Mouse (Mus musculus) limb, embryonic 10.5 days (tissue): ENCODE measurements around the gene Scrt2. TPM values are rescaled to one million over a fixed set of nuclear protein-coding genes. Genes with fewer than 3 reads are reported as not detected.
A peak's percentile ranks its signal among the peaks of the same experiment; 100 is the strongest.

ENCODE experiments used
- DNase-seq: peaks from one replicate; pipeline ENCODE4 v3.0.0-alpha.2; 2017; ENCODE audit warnings: low spot score
- H3K27ac ChIP-seq: fragments of 300-500 bp; sonication (generic); 2 replicates; pipeline ENCODE4 v1.5.1; 2016; ENCODE audit warnings: mild to moderate bottlenecking
- H3K27me3 ChIP-seq: fragments of 300-500 bp; sonication (generic); 2 replicates; pipeline ENCODE4 v1.6.1; 2016; ENCODE audit warnings: low read depth, mild to moderate bottlenecking; ENCODE audit not compliant: poor library complexity, severe bottlenecking
- H3K36me3 ChIP-seq: fragments of 300-500 bp; sonication (generic); 2 replicates; pipeline ENCODE4 v1.6.1; 2016; ENCODE audit warnings: mild to moderate bottlenecking, moderate library complexity
- H3K4me1 ChIP-seq: fragments of 300-500 bp; sonication (generic); 2 replicates; pipeline ENCODE4 v1.6.1; 2016
- H3K4me3 ChIP-seq: fragments of 300-500 bp; sonication (generic); 2 replicates; pipeline ENCODE4 v1.5.1; 2016; ENCODE audit warnings: mild to moderate bottlenecking, moderate library complexity
- H3K9me3 ChIP-seq: fragments of 300-500 bp; sonication (generic); replicated peaks from 2 replicates; pipeline ENCODE4 v1.6.1; 2016; ENCODE audit warnings: mild to moderate bottlenecking
- WGBS: fragments of 180-500 bp; shearing (Covaris S2); methylation state at CpG from one replicate; pipeline ENCODE4 v1.1.7; 2016; 5-methylcytosine and 5-hydroxymethylcytosine counted together
- polyA plus RNA-seq: library from polyadenylated mRNA; unstranded; fragments of >200 nt; fragmentation: Nextera tagmentation; extraction: Ambion mirVana; gene quantifications from 2 replicates; pipeline ENCODE4 v1.2.1, GENCODE M21; 2016

Scrt2 gene
- polyA plus RNA-seq, 1 experiment from 2014 or later = not detected

DNA sequence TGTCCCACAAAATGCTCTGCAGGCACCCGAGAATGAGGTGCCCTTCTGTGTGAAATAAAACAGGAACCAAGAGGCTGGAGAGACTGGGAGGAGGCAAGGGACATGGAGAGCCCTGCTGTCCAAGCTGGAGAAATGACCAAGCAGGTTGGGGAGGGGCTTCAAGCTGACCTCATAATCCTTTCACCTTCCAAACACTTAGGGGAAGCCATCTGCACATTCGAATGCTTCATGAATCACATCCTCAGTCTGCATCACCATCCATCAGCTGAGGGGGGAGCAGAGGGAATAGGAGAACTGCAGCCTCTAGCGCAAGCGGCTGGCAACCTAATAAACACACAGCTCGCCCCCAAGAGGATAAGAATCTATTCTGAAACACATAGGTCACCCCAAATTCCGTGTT, 21.0 kb downstream of the Scrt2 start:
- no peak for DNase-seq
- Histone ChIP-seq H3K36me3 (no peaks in the 10 kb centered on the region), H3K27me3 (peaks cover 53% of the 10 kb centered on the region), H3K9me3 (no peaks in the 10 kb centered on the region), H3K4me1 (peaks cover 15% of the 10 kb centered on the region), H3K4me3 (no peak overlapping the region), H3K27ac (no peak overlapping the region)
- WGBS = 73% methylated on average over 6 of the region's 6 CpGs

- DNase-seq = no peak
- Histone ChIP-seq H3K36me3 (no peaks in the 10 kb centered on the region), H3K27ac (peak overlapping the region; percentile 95), H3K4me3 (peak overlapping the region; percentile 72), H3K27me3 (peaks cover 34% of the 10 kb centered on the region), H3K9me3 (no peaks in the 10 kb centered on the region), H3K4me1 (peaks cover 15% of the 10 kb centered on the region)
- WGBS = 23% methylated on average over 17 of the region's 17 CpGs
Measured at GRCm38 (mm10) chr2:152104711-152105317, 23.5 kb downstream of the Scrt2 start.

- peaks cover 39% of the 10 kb centered on the region for H3K27me3 ChIP-seq
- H3K4me1 ChIP-seq = peaks cover 15% of the 10 kb centered on the region
- H3K9me3 ChIP-seq = no peaks in the 10 kb centered on the region
- H3K27ac ChIP-seq = peak within 1 kb of the TSS; percentile 95
- WGBS = under 1% methylated on average over 81 of the region's 84 CpGs
- H3K4me3 ChIP-seq = peak within 1 kb of the TSS; percentile 72
- H3K36me3 ChIP-seq = no peaks in the 10 kb centered on the region
- DNase-seq = peak; percentile 84
Measured at GRCm38 (mm10) chr2:152105318-152106224, 24.2 kb downstream of the Scrt2 start, which contains the start of gene Srxn1. Gene Srxn1 (plus strand): TSS chr2:152105516.

DNA sequence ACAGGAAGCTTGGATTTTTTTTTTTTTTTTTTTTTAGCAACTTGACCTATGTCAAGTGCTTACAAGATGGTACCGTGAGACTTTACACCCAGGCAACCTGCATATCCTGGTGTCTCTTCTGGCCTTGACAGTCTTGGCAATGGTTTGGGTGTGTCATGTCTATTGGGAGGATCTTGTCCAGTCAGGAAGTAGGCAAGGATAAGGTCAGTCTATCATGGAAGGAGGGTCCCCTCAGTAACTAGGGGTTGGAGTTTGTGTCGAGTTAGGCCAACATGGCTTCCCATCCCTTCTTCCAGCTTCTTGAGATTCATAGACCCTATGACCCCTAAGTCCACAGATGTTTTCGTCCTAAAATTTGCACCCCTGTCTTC, 24.9 kb downstream of the Scrt2 start:
- Histone ChIP-seq H3K4me1 (peaks cover 15% of the 10 kb centered on the region), H3K36me3 (no peaks in the 10 kb centered on the region), H3K4me3 (peak overlapping the region; percentile 72), H3K27me3 (peaks cover 36% of the 10 kb centered on the region), H3K27ac (no peak overlapping the region), H3K9me3 (no peaks in the 10 kb centered on the region)
- WGBS = 90% methylated on average over 3 of the region's 3 CpGs
- DNase-seq = no peak

DNA sequence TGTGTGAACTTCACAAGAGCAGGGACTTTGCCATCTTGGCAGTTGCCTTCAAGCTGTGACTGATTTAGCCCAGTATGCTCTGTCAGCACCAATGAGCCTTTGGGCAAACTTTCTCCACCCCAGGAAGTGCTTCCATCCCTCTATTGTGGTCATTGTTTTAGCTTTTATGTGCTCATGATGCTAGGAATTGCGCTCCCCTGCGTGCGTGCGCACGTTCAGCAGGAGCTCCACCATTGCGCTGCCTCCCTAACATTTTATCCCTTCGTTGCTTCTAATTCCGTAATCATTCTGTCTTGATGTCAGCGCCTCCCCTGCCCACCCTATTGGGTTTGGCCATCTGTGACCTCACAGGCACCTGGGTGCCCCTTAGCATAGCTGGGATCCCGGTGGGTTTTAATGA, 25.3 kb downstream of the Scrt2 start:
- no peak overlapping the region for H3K4me3 ChIP-seq
- WGBS = 87% methylated on average over 10 of the region's 10 CpGs
- H3K4me1 ChIP-seq = peaks cover 15% of the 10 kb centered on the region
- peaks cover 32% of the 10 kb centered on the region for H3K27me3 ChIP-seq
- no peaks in the 10 kb centered on the region for H3K9me3 ChIP-seq
- no peak overlapping the region for H3K27ac ChIP-seq
- no peak for DNase-seq
- H3K36me3 ChIP-seq = no peaks in the 10 kb centered on the region

GRCm38 (mm10) chr2:152108702-152109101, 27.4 kb downstream of the Scrt2 start:
- Histone ChIP-seq H3K9me3 (no peaks in the 10 kb centered on the region), H3K27me3 (peaks cover 20% of the 10 kb centered on the region), H3K4me3 (no peak overlapping the region), H3K4me1 (peaks cover 27% of the 10 kb centered on the region), H3K27ac (no peak overlapping the region), H3K36me3 (no peaks in the 10 kb centered on the region)
- DNase-seq = no peak
- WGBS = 87% methylated on average over 7 of the region's 7 CpGs

DNA sequence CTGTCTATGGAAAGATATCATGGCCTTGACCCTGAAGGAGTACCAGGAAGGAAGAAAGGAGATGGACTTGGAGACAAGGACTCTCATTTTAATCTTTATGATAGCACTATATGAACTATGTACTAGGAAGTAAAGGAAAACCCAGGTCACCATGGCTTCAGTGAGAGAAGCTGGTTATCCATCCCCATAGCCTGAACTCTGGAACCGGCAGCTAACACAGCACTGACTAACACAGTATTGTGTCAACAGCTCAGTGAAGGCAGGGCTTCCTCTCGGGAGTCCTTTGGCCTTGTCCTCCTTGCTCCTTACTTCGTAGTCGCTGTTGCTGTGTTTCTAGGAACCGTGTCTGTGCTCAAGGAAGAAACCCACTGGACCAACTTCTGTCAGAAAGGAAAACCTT, 28.1 kb downstream of the Scrt2 start:
- Histone ChIP-seq H3K36me3 (no peaks in the 10 kb centered on the region), H3K4me3 (no peak overlapping the region), H3K27me3 (peaks cover 25% of the 10 kb centered on the region), H3K27ac (no peak overlapping the region), H3K9me3 (no peaks in the 10 kb centered on the region), H3K4me1 (peaks cover 32% of the 10 kb centered on the region)
- 92% methylated on average over 5 of the region's 5 CpGs for WGBS
- DNase-seq = no peak

DNA sequence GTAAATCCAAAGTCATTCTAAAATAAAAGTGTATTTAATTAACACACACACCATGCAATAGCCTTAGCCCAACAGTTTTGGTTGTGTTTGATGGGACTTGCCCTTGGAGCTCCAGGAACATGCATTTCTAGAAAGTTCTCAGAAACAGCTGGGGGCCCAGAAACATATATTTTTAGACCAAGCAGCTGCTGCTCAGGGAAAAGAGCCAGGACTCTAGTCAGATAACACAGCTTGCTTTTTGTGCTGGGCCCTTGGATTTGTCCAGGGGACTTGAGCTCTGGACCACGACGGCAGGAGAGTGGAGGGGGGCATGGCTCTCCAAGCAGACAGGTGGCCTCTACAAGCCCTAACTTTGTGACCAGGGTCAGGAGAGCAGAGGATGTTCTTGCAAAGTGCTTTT, 30.0 kb downstream of the Scrt2 start:
- Histone ChIP-seq H3K4me3 (no peak overlapping the region), H3K4me1 (peaks cover 36% of the 10 kb centered on the region), H3K27me3 (peaks cover 43% of the 10 kb centered on the region), H3K27ac (no peak overlapping the region), H3K36me3 (no peaks in the 10 kb centered on the region), H3K9me3 (no peaks in the 10 kb centered on the region)
- WGBS = 84% methylated on average over 2 of the region's 2 CpGs
- DNase-seq = no peak

- peaks cover 36% of the 10 kb centered on the region for H3K4me1 ChIP-seq
- peak; percentile 96 for DNase-seq
- peaks cover 44% of the 10 kb centered on the region for H3K27me3 ChIP-seq
- 8% methylated on average over 7 of the region's 7 CpGs for WGBS
- H3K4me3 ChIP-seq = no peak overlapping the region
- H3K27ac ChIP-seq = no peak overlapping the region
- H3K36me3 ChIP-seq = no peaks in the 10 kb centered on the region
- H3K9me3 ChIP-seq = no peaks in the 10 kb centered on the region
Measured at GRCm38 (mm10) chr2:152111920-152112319, 30.6 kb downstream of the Scrt2 start.

DNA sequence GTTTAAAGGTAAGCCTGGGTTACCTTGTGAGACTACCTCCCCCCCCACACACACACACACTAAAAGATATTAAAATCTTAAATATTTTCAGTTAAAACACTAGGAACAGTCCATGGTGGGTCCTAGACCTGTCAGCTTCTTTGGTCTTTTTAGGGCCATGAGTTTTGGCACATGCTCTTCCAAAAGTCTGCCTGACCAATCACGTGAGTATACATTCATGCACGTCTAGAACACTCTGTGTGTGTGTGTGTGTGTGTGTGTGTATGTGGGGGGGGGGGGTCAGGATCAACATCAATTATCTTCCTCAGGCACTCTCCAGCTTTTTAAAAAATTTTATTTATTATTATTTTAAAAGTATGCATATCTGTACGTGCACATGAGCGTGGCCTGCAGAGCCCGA, 31.2 kb downstream of the Scrt2 start:
- Histone ChIP-seq H3K27ac (no peak overlapping the region), H3K9me3 (no peaks in the 10 kb centered on the region), H3K27me3 (peaks cover 47% of the 10 kb centered on the region), H3K36me3 (no peaks in the 10 kb centered on the region), H3K4me3 (no peak overlapping the region), H3K4me1 (peaks cover 36% of the 10 kb centered on the region)
- no peak for DNase-seq
- WGBS = 92% methylated on average over 5 of the region's 5 CpGs

DNA sequence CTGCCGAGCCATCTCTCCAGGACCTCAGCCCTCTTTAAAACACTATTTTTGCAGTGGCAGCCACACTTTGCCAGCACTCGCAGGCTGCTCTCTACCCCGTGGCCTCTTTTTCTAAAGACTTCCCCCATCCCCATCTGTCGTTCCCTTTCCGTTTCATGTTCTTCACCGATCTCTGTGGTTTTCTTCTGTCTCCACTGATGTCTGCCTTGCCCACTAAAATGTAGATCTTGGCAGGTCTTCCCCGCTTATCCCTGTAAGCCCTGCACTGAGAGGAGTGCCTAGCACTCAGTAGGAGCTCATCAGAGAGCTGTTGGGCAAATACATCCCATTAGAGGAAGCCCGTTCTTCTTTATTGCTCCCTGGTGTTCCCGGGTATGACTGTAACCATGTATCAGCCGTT, 31.6 kb downstream of the Scrt2 start:
- Histone ChIP-seq H3K27me3 (peaks cover 47% of the 10 kb centered on the region), H3K4me3 (no peak overlapping the region), H3K27ac (no peak overlapping the region), H3K9me3 (no peaks in the 10 kb centered on the region), H3K4me1 (peaks cover 36% of the 10 kb centered on the region), H3K36me3 (no peaks in the 10 kb centered on the region)
- no peak for DNase-seq
- 75% methylated on average over 10 of the region's 10 CpGs for WGBS

GRCm38 (mm10) chr2:152114057-152114975, 33.0 kb downstream of the Scrt2 start:
- Histone ChIP-seq H3K36me3 (no peaks in the 10 kb centered on the region), H3K9me3 (no peaks in the 10 kb centered on the region), H3K27ac (peak overlapping the region; percentile 78), H3K27me3 (peaks cover 47% of the 10 kb centered on the region), H3K4me1 (peaks cover 45% of the 10 kb centered on the region), H3K4me3 (peak overlapping the region; percentile 43)
- WGBS = 14% methylated on average over 36 of the region's 36 CpGs
- DNase-seq = peak; percentile 81
